Mouse (Mus musculus): ENCODE measurements around the gene Vmn2r93. TPM values are rescaled to one million over a fixed set of nuclear protein-coding genes. Genes with fewer than 3 reads are reported as not detected.

The Vmn2r93 gene
- polyA plus RNA-seq (2012; rRNA removed): not detected in 2 replicates

DNA sequence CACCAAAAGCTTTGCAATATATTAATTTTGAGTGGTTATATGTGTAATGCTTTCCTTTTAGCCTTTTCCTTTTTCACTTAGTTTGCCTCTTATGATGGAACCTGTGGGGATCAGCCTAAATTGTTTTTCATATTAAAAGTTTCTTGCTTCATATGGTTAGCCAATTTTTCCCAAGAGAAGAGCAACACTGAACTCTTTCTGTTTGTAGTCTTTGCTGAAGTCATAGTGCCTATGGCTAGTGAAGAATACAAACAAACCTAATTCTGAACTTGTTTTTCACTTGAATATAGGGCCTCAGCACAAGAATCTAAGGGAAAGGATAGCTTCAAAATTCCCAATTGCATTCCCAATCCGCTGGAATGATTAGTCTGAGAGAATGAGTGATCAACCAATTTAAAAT is at the start of gene Vmn2r93:
Vmn2r93 (plus strand) TSS at position 301 of the 400 bp plus-strand sequence.
- Histone ChIP-seq H3K27ac (ENCODE audit: insufficient read depth, low read depth, low read length) (no peak within 1 kb of the TSS), H3K36me3 (ENCODE audit: control insufficient read depth, insufficient read depth, low read length) (no peaks in the 10 kb centered on the region), H3K4me1 (ENCODE audit: control insufficient read depth, insufficient read depth, low read length) (no peaks in the 10 kb centered on the region), H3K4me3 (ENCODE audit: insufficient read depth, low read depth, low read length) (no peak within 1 kb of the TSS), H3K27me3 (replicated peaks; ENCODE audit: control insufficient read depth, insufficient read depth, low read length) (no peaks in the 10 kb centered on the region)
- DNase-seq: no peak
- TF ChIP-seq CTCF (conservative IDR thresholded peaks at IDR 0.05; ENCODE audit: insufficient read depth, insufficient read length, low read depth, low read length): no peak
- TF ChIP-seq POLR2A (IDR thresholded peaks at IDR 0.05; ENCODE audit: low read depth, low read length): no peak
- 39% methylated on average over 1 of the region's 1 CpGs for WGBS

DNA sequence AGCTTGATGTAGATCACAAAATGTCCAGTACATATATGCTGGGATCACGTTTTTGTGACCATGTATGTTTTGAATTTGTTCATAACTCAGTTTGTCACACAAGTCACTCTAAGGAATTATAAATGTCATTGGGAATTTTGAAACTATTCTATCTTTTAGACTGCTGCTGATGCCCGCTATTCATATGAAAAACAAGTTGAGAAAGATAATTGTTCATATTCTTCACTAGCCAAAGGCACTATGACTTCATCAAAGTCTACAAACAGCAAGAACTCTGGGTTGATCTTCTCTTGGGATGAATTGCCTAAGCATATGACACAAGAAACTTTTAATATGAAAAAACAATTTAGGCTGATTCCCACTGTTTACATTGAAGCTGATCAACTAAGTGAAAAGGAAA is 20.2 kb upstream of the Vmn2r93 start, which contains the start of gene Vmn2r94:
Vmn2r94 (minus strand) TSS at position 101 of the 400 bp plus-strand sequence.
- Histone ChIP-seq H3K27ac (ENCODE audit: insufficient read depth, low read depth, low read length) (no peak within 1 kb of the TSS), H3K4me1 (ENCODE audit: control insufficient read depth, insufficient read depth, low read length) (no peaks in the 10 kb centered on the region), H3K27me3 (replicated peaks; ENCODE audit: control insufficient read depth, insufficient read depth, low read length) (no peaks in the 10 kb centered on the region), H3K4me3 (ENCODE audit: insufficient read depth, low read depth, low read length) (no peak within 1 kb of the TSS), H3K36me3 (ENCODE audit: control insufficient read depth, insufficient read depth, low read length) (no peaks in the 10 kb centered on the region)
- no peak for DNase-seq
- WGBS: 54% methylated on average over 2 of the region's 2 CpGs
- no peak for TF ChIP-seq POLR2A (IDR thresholded peaks at IDR 0.05; ENCODE audit: low read depth, low read length)
- no peak for TF ChIP-seq CTCF (conservative IDR thresholded peaks at IDR 0.05; ENCODE audit: insufficient read depth, insufficient read length, low read depth, low read length)

DNA sequence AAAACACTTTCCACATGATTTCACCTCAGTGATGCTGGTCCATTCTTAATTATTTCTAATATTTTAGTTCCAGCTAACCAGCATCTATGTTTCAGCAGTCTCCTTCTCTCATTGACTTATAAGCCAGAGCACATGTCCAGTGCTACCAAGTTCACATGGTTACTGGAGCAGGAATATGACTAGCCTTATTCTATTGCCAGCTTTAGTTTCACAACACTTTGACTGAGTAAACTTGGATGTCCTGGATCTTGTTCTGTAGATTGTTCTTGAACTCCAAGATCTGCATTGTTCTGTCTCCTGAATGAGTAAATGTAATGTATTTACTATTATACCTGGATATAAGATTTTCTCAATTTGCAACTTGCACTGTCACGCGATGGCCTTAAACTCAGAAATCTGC is 25.1 kb downstream of the Vmn2r93 start:
- no peak for DNase-seq
- no peak overlapping the region for H3K4me3 ChIP-seq (ENCODE audit: insufficient read depth, low read depth, low read length)
- no peaks in the 10 kb centered on the region for H3K4me1 ChIP-seq (ENCODE audit: control insufficient read depth, insufficient read depth, low read length)
- no peaks in the 10 kb centered on the region for H3K27me3 ChIP-seq (replicated peaks; ENCODE audit: control insufficient read depth, insufficient read depth, low read length)
- WGBS: 97% methylated on average over 2 of the region's 2 CpGs
- H3K36me3 ChIP-seq (ENCODE audit: control insufficient read depth, insufficient read depth, low read length): no peaks in the 10 kb centered on the region
- TF ChIP-seq CTCF (conservative IDR thresholded peaks at IDR 0.05; ENCODE audit: insufficient read depth, insufficient read length, low read depth, low read length) (no peak), POLR2A (IDR thresholded peaks at IDR 0.05; ENCODE audit: low read depth, low read length) (no peak)
- H3K27ac ChIP-seq (ENCODE audit: insufficient read depth, low read depth, low read length): no peak overlapping the region

DNA sequence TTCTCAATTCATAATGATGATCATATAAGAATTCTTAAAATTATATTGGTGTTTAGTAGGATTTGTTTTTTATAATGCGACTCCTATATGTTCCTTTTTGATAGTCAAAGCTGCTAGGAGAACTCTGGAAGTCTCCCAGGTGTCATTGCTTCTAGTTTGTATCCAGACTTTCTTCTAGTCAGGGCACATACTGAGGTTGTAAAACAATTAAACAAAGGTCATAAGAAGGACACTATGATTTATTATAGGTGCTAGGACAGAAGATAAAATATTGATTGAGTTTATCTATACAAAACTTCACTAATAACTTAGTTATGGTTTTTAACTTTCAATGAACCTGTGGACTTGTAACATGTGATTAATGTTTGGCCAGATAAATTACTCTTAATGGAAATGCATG is 62.1 kb downstream of the Vmn2r93 start:
- H3K27me3 ChIP-seq (replicated peaks; ENCODE audit: control insufficient read depth, insufficient read depth, low read length): no peaks in the 10 kb centered on the region
- no peaks in the 10 kb centered on the region for H3K4me1 ChIP-seq (ENCODE audit: control insufficient read depth, insufficient read depth, low read length)
- WGBS: 58% methylated on average over 1 of the region's 1 CpGs
- H3K4me3 ChIP-seq (ENCODE audit: insufficient read depth, low read depth, low read length): no peak overlapping the region
- TF ChIP-seq CTCF (conservative IDR thresholded peaks at IDR 0.05; ENCODE audit: insufficient read depth, insufficient read length, low read depth, low read length): no peak
- no peak for TF ChIP-seq POLR2A (IDR thresholded peaks at IDR 0.05; ENCODE audit: low read depth, low read length)
- no peaks in the 10 kb centered on the region for H3K36me3 ChIP-seq (ENCODE audit: control insufficient read depth, insufficient read depth, low read length)
- DNase-seq: no peak
- no peak overlapping the region for H3K27ac ChIP-seq (ENCODE audit: insufficient read depth, low read depth, low read length)

DNA sequence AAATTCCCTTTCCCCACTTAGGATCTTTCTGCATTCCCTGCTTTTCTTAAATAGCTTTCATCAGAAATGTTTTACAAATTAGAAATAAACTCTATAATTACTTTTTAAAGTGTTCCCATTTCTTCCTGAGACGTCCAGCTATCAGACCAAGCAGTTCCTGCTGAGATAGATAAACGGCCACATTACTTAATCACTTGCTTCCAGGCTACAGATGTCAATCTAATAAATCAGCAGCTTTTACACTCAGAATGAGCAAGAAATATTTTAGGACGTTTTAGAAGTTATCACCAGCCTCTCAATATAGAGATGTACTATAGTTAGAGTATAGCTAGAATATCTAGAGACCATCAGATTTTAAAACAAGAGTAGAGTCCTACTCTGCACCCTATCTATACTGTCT is 62.7 kb downstream of the Vmn2r93 start:
- 45% methylated on average over 3 of the region's 3 CpGs for WGBS
- Histone ChIP-seq H3K36me3 (ENCODE audit: control insufficient read depth, insufficient read depth, low read length) (no peaks in the 10 kb centered on the region), H3K4me1 (ENCODE audit: control insufficient read depth, insufficient read depth, low read length) (no peaks in the 10 kb centered on the region), H3K27ac (ENCODE audit: insufficient read depth, low read depth, low read length) (no peak overlapping the region), H3K4me3 (ENCODE audit: insufficient read depth, low read depth, low read length) (no peak overlapping the region), H3K27me3 (replicated peaks; ENCODE audit: control insufficient read depth, insufficient read depth, low read length) (no peaks in the 10 kb centered on the region)
- no peak for DNase-seq
- TF ChIP-seq POLR2A (IDR thresholded peaks at IDR 0.05; ENCODE audit: low read depth, low read length): no peak
- TF ChIP-seq CTCF (conservative IDR thresholded peaks at IDR 0.05; ENCODE audit: insufficient read depth, insufficient read length, low read depth, low read length): no peak

Other genes starting within 250 kb of the Vmn2r93 start
- not detected in 2 replicates for gene Vmn2r124, start 248.7 kb upstream of the Vmn2r93 start, polyA plus RNA-seq (2012; rRNA removed)
- gene Vmn2r91, start 213.1 kb upstream of the Vmn2r93 start, polyA plus RNA-seq (2012; rRNA removed): not detected in 2 replicates
- gene Vmn2r92, start 146.2 kb upstream of the Vmn2r93 start, polyA plus RNA-seq (2012; rRNA removed): not detected in 2 replicates
- not detected in 2 replicates for gene Vmn2r94, start 20.3 kb upstream of the Vmn2r93 start, polyA plus RNA-seq (2012; rRNA removed)
- gene Vmn2r95, start 126.0 kb downstream of the Vmn2r93 start, polyA plus RNA-seq (2012; rRNA removed): not detected in 2 replicates

Measured in kidney, adult 2 months (tissue).